Mouse (Mus musculus) embryonic fibroblast, embryonic 13.5 days (primary cell): Measurements from ENCODE around the gene Apex2.

ENCODE experiments used
- CTCF ChIP-seq: IDR thresholded peaks from 2 replicates; pipeline ENCODE4 v1.5.1; 2011; ENCODE audit warnings: mild to moderate bottlenecking, control low read depth, low read length, moderate library complexity, borderline replicate concordance; ENCODE audit not compliant: insufficient read depth
- POLR2A ChIP-seq: IDR thresholded peaks from 2 replicates; pipeline ENCODE4 v1.6.1; 2011; ENCODE audit warnings: low read depth, mild to moderate bottlenecking, control low read depth, low read length, moderate library complexity

- no peak for TF ChIP-seq CTCF
- TF ChIP-seq POLR2A = no peak
Observed at GRCm38 (mm10) chrX:150593266-150594035, 3.8 kb upstream of the Apex2 start.
